In the genomic region with DNA sequence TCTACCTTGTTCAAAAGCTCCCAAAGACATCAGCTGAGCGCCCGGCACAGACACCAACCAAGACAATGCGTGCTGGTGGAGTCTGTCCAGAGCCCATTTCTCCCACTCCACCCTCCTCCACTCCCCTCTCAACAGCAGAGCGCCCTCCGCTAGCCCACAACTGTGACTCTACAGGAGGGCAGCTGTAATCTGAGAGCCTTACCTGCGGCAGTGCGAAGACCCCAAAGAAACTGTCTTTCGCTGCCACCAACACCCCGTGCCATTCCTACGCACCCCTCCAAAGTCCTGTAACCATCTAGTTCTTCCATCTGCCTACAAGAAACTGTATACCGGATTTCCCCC, we compare ENCODE assay signal across 8 mouse cellular contexts. TPM values are rescaled to one million over a fixed set of nuclear protein-coding genes. Genes with fewer than 3 reads are reported as not detected.
A peak's percentile ranks its signal among the peaks of the same experiment; 100 is the strongest.
DNase-seq lines count a peak whose midpoint lies in the region; ATAC-seq and TF ChIP-seq lines count a peak whose summit lies in the region.

Gene 1110004F10Rik, plus strand, starts transcription at position 202 of the 342 bp plus-strand sequence.

- H3K36me3 ChIP-seq in forebrain, postnatal 0 days (ENCODE audit: insufficient read depth): no peaks in the 10 kb centered on the region
- no peaks in the 10 kb centered on the region for H3K36me3 ChIP-seq in hindbrain, embryonic 12.5 days
- H3K36me3 ChIP-seq in neural tube, embryonic 14.5 days (ENCODE audit: control insufficient read depth, insufficient read depth, low read length): no peaks in the 10 kb centered on the region

- no peaks in the 10 kb centered on the region for H3K9me3 ChIP-seq in forebrain, postnatal 0 days (ENCODE audit: low read length)
- H3K9me3 ChIP-seq in hindbrain, embryonic 12.5 days (replicated peaks): no peaks in the 10 kb centered on the region
- H3K9me3 ChIP-seq in neural tube, embryonic 14.5 days (ENCODE audit: control insufficient read depth, low read length): no peaks in the 10 kb centered on the region

- peak within 1 kb of the TSS; percentile 55 for H3K27ac ChIP-seq in forebrain, postnatal 0 days (ENCODE audit: low read depth, low read length)
- 0 out of 2 replicates have a peak within 1 kb of the TSS, but pooled peaks have one; percentile 4 for H3K27ac ChIP-seq in hindbrain, embryonic 12.5 days
- peak within 1 kb of the TSS; percentile 48 for H3K27ac ChIP-seq in neural tube, embryonic 14.5 days (ENCODE audit: low read depth, low read length)

- TF ChIP-seq POLR2A in lung, adult 2 months (IDR thresholded peaks at IDR 0.05; ENCODE audit: borderline replicate concordance, extremely low read depth, low read depth, low read length): no peak

- peak within 1 kb of the TSS; percentile 91 for H3K4me2 ChIP-seq in forebrain, postnatal 0 days (ENCODE audit: low read depth)
- H3K4me2 ChIP-seq in hindbrain, embryonic 12.5 days (replicated peaks): peak within 1 kb of the TSS; percentile 98
- H3K4me2 ChIP-seq in neural tube, embryonic 14.5 days (ENCODE audit: low read depth, low read length): peak within 1 kb of the TSS; percentile 98

- peak within 1 kb of the TSS; percentile 52 for H3K4me3 ChIP-seq in lung, adult 2 months (replicated peaks; ENCODE audit: extremely low read depth, low read depth, low read length)
- peak within 1 kb of the TSS; percentile 43 for H3K4me3 ChIP-seq in forebrain, postnatal 0 days (ENCODE audit: low read depth, low read length)
- peak within 1 kb of the TSS; percentile 46 for H3K4me3 ChIP-seq in hindbrain, embryonic 12.5 days
- H3K4me3 ChIP-seq in neural tube, embryonic 14.5 days (ENCODE audit: low read depth, low read length): peak within 1 kb of the TSS; percentile 41

- peaks cover 32% of the 10 kb centered on the region for H3K27me3 ChIP-seq in forebrain, postnatal 0 days (ENCODE audit: insufficient read depth, low read length)
- peaks cover 69% of the 10 kb centered on the region for H3K27me3 ChIP-seq in hindbrain, embryonic 12.5 days
- peaks cover 19% of the 10 kb centered on the region for H3K27me3 ChIP-seq in neural tube, embryonic 14.5 days (ENCODE audit: control insufficient read depth, insufficient read depth, low read length)

- TF ChIP-seq CTCF in lung, adult 2 months (IDR thresholded peaks at IDR 0.05; ENCODE audit: insufficient read depth, low read length): no peak
- no peak for TF ChIP-seq CTCF in forebrain, postnatal 0 days (IDR thresholded peaks at IDR 0.05; ENCODE audit: low read depth)

- peak; percentile 15 for DNase-seq in lung, adult 2 months
- DNase-seq in lung, postnatal 14 days: no peak
- no peak for DNase-seq in adrenal gland, adult 8-10 months
- DNase-seq in forebrain, postnatal 0 days: no peak
- peak; percentile 6 for DNase-seq in liver
- DNase-seq in testis, postnatal 10 days (ENCODE audit: low spot score): no peak

- peak within 1 kb of the TSS; percentile 43 for H3K9ac ChIP-seq in forebrain, postnatal 0 days
- H3K9ac ChIP-seq in hindbrain, embryonic 12.5 days: peak within 1 kb of the TSS; percentile 58
- peak within 1 kb of the TSS; percentile 17; the same call in 1 of the 2 replicates for H3K9ac ChIP-seq in neural tube, embryonic 14.5 days (replicated peaks; ENCODE audit: low read depth, low read length)

- 4% methylated on average over 11 of the region's 11 CpGs for WGBS in lung, adult 2 months
- 2% methylated on average over 11 of the region's 11 CpGs for WGBS in forebrain, postnatal 0 days
- WGBS in hindbrain, embryonic 12.5 days: under 1% methylated on average over 11 of the region's 11 CpGs
- WGBS in neural tube, embryonic 14.5 days: 0% methylated on average over 11 of the region's 11 CpGs

- no peak; the same call in 1 of the 2 replicates for ATAC-seq in forebrain, postnatal 0 days
- no peak for ATAC-seq in hindbrain, embryonic 12.5 days (ENCODE audit: low FRiP score)
- ATAC-seq in neural tube, embryonic 14.5 days (ENCODE audit: low read depth): peak; percentile 11; the same call in 1 of the 2 replicates

- peaks cover 13% of the 10 kb centered on the region for H3K4me1 ChIP-seq in lung, adult 2 months (ENCODE audit: control insufficient read depth, insufficient read depth, low read length)
- peaks cover 17% of the 10 kb centered on the region for H3K4me1 ChIP-seq in forebrain, postnatal 0 days (ENCODE audit: insufficient read depth)
- peaks cover 23% of the 10 kb centered on the region for H3K4me1 ChIP-seq in hindbrain, embryonic 12.5 days
- 0 out of 2 replicates have a peak, but pooled peaks cover 7% of the 10 kb centered on the region for H3K4me1 ChIP-seq in neural tube, embryonic 14.5 days (ENCODE audit: control insufficient read depth, insufficient read depth, low read length)

RNA-seq across cellular contexts. Expression of gene 1110004F10Rik, which starts in this region (rescaled TPM):
- 32.7 and 50.4 TPM in 2 replicates for polyA plus RNA-seq in lung, adult 2 months (2012; rRNA removed)
- total RNA-seq in adrenal gland, adult 8-10 months (2022): 100 to 1,000 TPM; 101 to 138 (median 123) TPM
- 211 and 229 TPM in 2 replicates for total RNA-seq in forebrain, postnatal 0 days (2014; rRNA removed)
- polyA plus RNA-seq in forebrain, postnatal 0 days (2015; fragmentation: Nextera tagmentation; extraction: Ambion mirVana): 431 and 439 TPM in 2 replicates
- 283 and 308 TPM in 2 replicates for polyA plus RNA-seq in hindbrain, embryonic 12.5 days (2016; fragmentation: Nextera tagmentation; extraction: Ambion mirVana)
- 321 and 328 TPM in 2 replicates for polyA plus RNA-seq in neural tube, embryonic 14.5 days (2014; fragmentation: Nextera tagmentation; extraction: Ambion mirVana)

Comparison
In these comparisons a context has a peak if more than half of its experiments do, and no peak if none do; other contexts are left out.
1. DNase-seq: peak in lung, adult 2 months (single experiment) and liver (single experiment); none in lung, postnatal 14 days (single experiment), adrenal gland, adult 8-10 months (single experiment), forebrain, postnatal 0 days (single experiment) and testis, postnatal 10 days (single experiment).
2. H3K27ac ChIP-seq: peak in every context shown above with its lines; median percentile 55 in forebrain, postnatal 0 days; 48 in neural tube, embryonic 14.5 days; 4 in hindbrain, embryonic 12.5 days.
3. Peak in every context shown above with its lines, with median percentiles within 50 percentile points of each other: H3K4me3 ChIP-seq, H3K4me2 ChIP-seq and H3K9ac ChIP-seq.